Mouse (Mus musculus) left cerebral cortex, adult 18-20 months (tissue): ENCODE measurements around the gene Pfkp. TPM values are rescaled to one million over a fixed set of nuclear protein-coding genes. Genes with fewer than 3 reads are reported as not detected.

Experiments used
- DNase-seq, 2 experiments: peaks; one replicate each; pipeline ENCODE4 v3.0.0; 2021 to 2022; ENCODE audit warnings: low spot score in 2 of 2, mixed read lengths in 1 of 2
- long read RNA-seq, 2 experiments: library from polyadenylated mRNA; stranded (forward); transcript quantifications; one replicate each; pipeline ENCODE4 v2.0.0; 2021
- total RNA-seq, 2 experiments: library from RNA; stranded (reverse); gene quantifications; 2 replicates each; pipeline ENCODE4 v1.2.3; 2021

Pfkp gene
- total RNA-seq, result 100 to 1,000 TPM; 318 to 320 TPM
- long read RNA-seq, experiment 1, full-length matches to known transcripts, result 353 of 388 reads
- long read RNA-seq, experiment 1, partial matches to known transcripts, result 21 of 388 reads
- long read RNA-seq, experiment 1, other reads (novel, unspliced or antisense), result 14 of 388 reads
- long read RNA-seq, experiment 2, full-length matches to known transcripts, result 269 of 303 reads
- long read RNA-seq, experiment 2, partial matches to known transcripts, result 20 of 303 reads
- long read RNA-seq, experiment 2, other reads (novel, unspliced or antisense), result 14 of 303 reads

DNA sequence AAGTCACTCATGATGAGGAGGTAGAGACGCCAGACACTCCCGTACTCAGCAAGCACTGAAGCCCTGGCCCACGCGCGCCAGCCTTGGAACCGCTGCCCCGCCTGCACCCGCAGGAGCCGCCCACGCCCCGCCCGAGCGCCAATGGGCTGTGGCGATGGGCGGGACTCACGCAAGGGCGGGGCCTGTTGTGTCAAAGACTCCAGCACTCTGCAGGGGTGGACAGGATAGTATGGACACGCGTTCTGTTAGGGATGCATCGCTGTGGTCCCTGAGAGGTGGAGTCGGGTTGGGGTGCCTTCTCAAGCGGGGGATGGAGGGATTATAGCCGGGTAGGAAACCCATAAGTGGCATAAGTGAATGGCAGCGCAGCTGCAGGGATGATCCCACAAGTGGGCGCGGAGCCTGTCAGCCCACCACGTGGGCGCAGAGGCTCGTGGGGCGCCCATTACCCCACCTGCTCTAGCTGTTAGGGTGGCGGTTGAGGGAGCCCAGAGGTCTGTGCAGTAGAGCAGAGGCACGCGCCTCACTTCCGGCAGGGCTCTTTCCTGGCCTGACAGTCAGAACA, at the start of gene Pfkp:
Gene Pfkp, minus strand, starts transcription at position 109 of the 565 bp plus-strand sequence.
- peak; percentile 96 to 97 for DNase-seq

DNA sequence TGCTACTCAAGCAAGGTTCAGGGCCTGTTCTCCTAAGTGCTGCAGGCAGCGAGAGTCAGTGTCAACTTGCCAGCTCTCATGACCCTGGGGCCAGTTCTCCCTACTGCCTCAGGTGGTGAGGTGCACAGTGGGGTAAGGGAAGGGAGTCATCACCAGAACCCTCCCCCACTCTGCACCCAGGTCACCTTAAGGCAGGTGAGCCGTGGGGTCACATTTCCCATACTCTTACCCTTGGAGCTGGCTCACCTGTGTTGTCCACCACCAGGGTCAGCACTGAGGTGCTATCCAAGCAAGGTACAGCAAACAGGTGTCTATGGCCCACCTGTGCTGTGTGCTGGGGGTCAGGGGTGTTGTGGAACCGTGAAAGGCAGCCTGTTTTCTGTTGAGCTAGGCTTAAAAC, 42.0 kb upstream of the Pfkp start:
- DNase-seq, result no peak

DNA sequence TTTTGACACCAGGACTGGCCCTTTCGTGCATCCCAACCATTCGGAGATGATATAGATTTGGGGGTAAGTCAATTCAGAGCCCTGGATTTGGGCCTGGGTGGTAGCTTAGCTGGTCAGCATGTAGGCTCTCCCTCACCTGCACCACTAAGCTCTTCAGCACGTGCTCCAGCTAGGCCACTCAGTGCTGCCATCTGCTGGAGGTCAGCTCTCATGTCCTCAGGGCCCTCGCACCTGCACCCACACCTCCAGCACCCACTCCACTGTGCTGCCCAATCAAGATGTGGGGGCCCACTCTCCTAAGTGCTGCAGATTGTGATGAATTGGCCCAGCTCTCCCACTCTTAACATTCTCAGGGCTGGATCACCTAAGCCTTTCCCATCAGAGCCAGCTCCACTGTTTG, 41.4 kb upstream of the Pfkp start:
- DNase-seq, result peak; percentile 23 to 43

DNA sequence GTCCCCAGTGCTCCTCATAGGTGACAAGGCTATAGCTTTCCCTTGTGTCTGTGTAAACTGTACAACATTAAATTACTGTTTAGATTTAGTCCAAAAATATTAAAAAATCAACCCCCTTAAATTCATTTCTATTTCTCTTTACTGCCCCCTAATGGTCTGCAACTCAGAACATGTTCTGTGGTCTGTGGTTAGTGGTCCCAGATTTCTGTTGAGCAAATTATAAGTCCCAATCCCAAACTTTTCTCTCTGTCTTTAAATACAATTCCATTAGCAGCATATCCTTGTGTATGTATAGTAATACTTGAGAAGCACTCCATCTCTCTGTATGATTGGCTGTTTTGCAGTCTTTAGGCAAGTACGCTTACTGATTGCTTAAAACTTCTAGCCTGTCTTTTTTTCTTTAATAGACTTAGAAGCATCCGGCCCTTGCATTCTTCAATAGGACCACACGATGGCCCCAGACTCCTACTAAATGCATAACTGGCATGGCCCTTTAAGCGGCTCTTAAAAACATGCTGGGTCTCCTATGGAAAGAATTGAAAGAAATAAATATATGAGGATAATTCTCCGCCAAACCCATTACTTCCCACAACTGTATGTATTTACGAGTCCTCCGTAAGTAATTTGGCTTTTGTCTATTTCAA, 40.3 kb upstream of the Pfkp start:
- peak; percentile 45 to 60 for DNase-seq

DNA sequence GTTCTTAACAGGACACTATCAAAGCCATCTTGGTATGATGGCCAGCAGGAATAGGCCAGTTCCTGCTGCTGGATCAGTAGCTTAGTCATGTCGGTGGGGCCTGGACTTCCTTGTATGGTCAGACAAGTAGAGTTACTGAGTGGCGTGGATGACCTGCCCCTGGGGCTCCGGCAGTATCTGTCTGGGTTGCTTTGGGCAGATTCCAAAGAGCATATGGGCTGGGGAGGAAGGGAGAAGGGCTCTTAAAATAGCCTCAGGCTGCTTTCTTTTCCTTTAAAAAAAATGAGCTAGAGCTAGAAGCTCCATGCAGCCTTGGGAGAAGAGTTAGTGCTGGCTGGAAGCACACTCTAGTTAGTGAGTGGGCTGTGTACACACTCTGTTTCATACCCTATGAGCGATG, 18.3 kb upstream of the Pfkp start:
- peak; percentile 39 to 64 for DNase-seq

DNA sequence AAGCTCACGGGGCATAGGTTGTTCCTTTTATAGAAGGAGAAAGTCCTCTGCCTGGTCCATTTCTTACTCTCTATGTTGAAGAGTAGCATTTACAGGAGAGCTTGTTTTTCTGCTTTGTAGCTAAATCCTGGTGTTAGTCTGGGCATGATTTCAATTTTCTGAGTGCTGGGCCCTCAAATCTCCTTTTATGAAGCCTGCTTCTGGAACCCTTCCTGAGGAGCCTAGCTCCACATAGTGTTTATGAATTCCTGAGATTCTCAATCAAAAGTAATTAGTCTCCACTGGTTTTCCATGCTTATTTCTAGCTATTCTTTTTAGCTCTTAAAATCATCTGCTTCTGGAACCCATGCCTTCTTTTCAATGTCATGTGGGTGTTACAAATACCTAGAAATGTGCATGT, 16.9 kb upstream of the Pfkp start:
- no peak for DNase-seq

DNA sequence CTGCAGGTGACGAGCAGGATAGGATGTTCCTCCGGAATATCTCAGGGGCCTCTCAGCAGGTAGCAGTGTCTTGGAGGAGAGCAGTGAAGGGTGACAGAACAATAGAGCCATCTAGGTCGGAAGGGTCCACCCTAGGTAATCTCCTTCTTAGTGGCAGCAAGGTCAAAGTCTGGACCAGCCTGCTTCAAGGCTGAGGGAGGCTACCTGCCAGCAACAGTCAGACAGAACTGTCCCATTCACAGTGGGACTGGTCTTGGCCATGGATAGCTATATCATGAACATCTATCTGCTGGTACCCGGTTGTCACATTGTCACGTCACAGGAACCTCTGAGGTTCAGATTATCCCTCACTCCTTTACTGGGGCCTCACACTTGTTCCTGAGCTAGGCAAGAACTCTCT, 15.6 kb upstream of the Pfkp start:
- DNase-seq, result no peak

DNA sequence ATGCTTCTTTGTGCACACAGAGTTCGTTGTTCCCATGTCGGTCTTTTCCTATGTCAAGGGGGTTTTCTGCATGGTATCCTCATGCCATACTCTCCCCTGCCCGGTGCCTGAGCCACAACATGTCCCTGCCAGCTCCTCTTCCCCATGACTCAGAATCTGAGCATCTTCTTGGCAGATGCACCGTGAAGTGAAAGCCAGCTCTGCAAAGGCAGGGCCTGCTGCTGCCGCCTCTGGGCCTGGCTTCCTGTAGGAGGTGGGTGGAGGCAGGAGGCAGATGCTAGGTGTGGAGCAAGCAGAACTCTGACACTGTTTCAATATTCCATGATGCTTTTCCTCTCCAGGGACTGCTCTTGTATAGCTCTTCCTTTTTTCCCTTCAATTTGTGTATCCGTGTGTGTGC, 10.7 kb upstream of the Pfkp start:
- DNase-seq, result peak; percentile 73 to 85

DNA sequence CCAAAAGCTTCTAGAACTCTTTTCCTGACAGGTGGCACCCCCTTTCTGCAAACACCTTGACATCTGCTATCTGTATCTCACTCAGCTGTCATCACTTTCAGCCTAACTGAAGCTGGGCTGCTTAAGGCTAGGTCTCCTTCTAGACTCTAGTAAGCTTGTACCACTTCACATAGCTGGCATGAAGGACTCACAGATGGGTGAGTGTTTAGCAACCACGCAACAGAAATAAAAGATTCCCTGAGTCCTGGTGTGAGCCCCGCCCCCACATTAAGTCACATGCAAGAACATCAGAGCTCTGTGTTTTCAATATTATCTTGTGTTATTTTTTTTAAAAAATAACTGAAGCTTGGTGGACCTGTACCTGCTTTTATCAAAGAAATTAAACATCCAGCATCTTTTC, 8.7 kb upstream of the Pfkp start:
- peak; percentile 42 to 48 for DNase-seq

DNA sequence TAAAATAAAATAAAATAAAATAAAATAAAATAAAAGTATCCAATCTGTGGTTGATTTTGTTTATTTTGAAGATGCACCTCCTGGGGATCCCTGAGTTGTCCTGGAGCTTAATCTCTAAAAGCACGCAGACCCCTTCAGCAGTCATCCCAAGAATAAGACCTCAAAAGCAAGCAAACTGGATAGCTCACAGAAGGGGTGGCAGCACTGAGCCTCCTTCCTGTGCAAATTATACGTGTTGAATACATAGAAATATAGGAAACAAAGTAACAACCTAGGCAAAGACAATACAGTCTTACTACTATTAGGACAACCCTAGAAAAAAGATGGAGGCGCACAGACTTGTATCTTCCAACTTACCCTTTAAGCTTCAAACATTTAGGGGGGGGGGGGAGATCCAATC, 965 bp upstream of the Pfkp start:
- peak in 1 of 2 experiments; percentile 1 for DNase-seq

DNA sequence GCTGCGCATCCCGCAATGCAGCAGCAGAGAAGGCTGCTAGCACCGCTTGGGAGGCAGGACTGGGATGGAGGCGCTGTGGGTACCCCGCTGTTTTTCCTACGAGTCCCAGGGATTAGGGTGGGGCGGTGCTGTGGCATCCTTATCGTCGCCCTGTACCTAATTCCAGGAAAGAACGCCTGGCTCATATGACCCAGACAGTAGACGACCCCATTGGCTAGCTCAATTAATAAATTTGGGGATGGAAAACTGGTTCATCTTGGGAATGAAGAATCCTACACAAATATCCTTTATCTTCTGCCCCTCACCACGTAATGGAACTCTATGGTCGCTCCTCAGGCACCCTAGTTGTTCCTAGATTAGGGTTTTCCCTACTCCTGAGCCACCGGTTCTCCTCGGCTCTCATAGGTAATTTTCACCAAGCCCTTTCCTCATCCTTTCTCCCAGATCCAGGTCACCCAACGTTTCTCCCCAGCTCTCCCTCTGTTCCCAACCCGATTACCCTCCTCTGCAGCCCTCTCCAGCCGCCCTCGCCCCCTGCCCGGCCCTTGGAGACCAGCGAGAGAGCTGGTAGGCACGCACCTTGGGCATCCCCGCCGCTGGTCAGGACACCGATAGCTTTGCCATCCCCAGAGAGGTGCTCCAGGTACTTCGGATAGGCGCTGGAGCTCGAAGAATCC, 447 bp downstream of the Pfkp start:
- DNase-seq, result peak; percentile 42

DNA sequence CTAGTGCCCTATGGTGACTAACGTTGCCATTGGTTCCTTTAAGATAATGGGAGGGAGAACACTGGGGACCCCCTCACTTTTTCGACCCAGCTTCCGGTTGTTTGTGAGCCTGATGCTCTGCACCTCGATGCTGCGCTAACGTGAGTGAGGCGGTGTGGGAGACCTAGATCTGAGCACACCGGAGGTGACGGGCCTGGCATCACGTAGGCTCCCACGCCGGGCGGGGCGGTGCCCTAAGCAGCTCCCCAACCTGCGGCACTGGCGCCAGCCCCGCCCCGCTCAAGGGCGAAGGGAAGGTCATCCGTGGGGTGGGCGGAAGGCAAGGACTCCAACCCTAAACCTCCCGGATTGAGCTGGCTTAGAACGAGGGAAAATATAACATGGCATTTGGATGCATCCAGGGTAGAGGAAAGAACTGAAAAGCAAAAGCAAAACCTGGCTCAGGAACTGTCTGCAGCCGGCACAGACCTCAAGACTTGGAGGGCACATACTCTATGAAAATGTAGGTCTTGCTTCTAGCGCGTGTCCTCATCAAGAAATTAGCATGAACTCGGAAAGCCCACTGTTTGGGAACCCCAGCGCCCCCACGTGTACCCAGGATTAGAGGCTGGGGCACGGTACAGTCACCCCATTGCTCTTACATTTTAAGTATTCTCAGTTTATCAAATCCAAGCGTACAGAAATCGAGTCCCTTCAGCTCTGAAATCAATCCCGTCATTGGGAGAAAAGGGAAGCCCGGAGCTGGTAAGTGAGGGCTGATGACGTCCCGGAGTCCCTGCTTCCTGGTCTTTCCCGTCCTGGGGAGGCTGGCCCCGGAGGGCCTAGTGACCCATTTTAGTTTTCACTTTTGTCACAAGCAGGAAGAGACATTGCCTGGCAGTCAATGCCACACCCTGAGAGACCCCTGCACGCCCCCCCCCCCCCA, 1.2 kb downstream of the Pfkp start:
- peak; percentile 55 to 70 for DNase-seq

DNA sequence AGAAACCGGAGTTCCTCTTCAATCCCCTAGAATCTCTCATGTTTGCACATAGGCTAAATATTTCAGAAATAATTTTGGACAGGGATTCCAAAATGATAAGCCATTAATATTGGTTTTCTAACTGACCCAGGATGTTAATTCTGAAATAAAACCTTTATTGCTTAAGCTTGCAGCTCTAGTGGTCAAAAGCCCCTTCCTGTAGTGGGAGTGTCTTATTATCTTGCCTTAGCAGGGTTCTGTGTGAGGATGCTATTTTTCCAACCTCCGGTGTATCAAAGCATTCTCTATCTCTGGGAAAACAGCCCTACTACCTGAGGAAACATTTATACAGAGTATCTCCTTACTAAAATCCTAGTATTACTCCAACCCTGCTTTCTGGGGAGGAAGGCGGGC, 1.9 kb downstream of the Pfkp start:
- DNase-seq, result no peak

DNA sequence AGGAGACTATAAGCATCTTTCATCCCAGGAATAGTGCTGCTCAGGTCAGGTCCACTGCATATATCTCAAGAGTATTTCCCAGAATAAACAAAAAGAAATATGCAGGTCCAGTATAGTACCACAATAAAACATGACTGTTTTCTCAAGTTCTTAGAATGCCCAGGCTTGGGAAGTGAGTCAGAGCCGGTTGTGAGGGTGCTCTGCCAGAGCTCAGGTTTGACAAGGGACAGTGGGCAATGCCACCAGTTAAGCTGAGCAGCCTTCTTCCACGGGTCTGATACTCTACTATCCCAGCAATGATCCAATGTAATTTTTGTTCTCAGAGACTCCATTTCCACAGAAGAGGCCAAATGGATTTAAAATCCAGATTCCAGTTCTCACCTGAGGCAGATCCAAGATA, 2.3 kb downstream of the Pfkp start:
- DNase-seq, result no peak

DNA sequence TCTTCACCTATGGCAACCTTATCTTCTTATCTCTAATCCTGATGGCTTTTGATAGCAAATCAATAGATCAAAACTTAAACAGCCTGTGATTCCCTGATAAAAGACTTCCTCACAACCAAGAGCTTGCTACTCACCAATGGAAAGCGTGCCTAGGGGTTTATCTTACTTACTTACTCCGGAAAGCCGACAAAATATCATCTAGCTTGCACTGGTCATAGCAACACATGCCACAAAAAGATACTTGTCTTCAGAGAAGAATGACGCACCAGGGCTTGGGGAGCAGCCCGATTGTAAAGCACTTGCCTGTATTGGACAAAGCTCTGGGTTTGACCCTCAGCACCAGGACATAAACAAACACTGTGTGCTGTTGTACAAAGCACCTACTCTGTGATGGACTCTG, 4.6 kb downstream of the Pfkp start:
- DNase-seq, result no peak

DNA sequence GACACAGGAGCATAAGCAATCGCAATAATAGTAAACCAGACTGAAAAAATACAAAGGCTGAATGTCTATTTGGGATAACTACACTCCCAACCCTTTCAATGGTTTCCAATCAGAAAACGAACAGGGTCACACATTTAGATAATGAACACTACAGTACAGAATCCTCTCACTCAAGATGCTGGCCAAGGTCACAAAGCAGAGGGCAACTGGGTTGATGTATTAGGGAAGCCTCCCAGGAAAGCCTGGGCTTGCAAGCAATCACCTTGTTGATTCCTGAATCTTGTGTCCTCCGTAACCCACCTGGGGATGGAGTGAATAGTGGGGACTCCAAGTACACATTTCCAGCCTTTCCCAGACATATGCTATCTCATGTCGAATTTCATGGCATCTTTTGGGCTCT, 5.6 kb downstream of the Pfkp start:
- DNase-seq, result no peak

DNA sequence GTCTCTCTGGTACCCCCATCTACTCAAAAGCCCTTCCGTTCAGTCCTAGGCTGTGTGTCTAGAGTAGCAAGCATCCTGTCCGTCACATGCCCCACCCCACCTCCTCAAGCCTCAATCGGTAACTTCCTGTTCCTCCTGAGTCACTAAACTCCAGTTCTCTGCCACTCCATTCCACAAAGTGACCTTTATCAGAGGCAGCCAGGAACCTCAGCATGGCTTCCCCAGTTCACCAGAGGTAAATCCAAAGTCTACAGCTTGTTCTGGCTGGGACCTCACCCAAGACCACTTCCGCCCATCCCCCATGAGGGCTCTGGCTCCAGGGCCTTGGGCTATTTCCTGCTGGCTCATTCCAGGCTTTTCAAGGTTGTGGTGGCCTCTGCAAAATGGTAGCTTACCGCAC, 6.1 kb downstream of the Pfkp start:
- no peak for DNase-seq

DNA sequence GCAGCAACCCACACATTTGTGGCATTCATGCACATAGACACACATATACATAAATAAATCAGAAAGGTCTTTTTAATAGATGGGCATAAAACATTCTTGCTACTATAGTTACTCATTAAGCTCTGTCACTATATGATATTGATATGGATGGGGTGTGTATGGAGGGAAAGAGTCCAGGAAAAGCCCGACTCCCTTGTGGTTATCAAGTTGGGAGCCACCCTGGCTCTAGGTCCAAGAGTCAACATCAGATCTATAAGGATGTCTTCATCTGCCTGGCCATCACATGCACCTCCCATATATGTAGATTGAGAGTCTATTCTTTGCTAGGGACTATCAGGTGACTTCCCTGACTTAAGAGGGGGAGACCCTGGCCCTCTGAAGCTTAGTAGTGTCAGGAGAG, 7.1 kb downstream of the Pfkp start:
- no peak for DNase-seq

DNA sequence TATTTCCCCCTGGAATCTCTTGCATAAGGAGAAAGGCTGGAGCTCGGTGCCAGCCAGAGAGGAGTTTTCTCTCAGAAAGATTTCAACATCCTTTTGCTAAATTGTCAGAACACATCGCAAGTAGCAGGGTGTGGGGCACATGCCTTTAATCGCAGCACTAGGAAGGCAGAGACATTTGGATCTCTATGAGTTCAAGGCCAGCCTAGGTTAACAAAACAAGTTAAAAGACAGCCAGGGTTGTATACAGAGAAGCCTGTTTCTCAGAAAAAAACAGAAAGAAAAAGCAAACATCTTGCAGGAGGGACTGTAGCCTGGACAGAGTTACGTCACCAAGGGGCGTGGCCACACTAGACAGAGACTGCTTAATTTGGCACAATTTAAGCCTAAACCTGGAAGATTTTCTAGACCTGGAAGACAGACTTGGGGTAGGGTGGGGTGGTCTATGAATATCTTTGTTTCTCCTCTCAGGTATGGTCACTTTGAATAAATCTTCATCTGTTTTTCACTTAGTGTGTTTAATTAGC, 9.0 kb downstream of the Pfkp start:
- DNase-seq, result no peak

DNA sequence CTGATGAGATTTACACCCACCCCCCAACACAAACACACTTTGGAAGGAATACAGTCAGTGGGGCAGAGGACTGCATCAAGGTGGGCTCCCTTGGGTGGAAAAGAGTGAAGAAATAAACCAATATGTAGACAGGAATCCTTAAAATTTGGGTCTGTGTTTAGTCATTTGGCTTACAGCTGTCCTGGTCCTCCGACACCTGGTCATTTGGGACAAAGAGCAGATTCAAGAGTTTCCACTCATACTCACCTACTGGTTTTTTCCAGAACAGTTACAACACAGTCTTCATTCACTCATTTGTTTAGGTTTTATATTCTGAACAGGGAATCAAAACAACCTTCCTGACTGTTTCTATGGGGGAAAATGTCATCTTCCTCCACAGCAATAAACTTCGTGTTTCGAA, 9.6 kb downstream of the Pfkp start:
- no peak for DNase-seq

DNA sequence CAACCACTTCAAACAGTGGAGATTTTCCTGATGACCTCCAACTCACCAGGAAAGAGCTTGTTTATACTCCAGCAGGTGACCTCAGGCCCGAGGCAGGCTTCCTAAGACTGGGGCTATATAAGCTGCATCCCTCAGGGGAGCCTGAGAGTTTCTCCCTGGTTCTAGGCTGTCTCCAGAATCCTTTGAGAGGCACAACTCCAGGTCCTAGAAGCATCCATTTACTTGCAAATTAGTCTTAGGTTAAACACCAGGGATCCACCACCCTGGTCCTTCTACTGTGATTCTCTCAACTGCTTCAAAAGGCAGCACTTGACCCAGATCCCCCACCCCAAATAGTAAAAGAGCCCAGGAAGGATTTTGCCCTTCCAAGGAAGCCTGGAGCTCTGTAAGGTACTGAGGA, 10.2 kb downstream of the Pfkp start:
- no peak for DNase-seq
